Mouse (Mus musculus): Measurements from ENCODE around the gene Glod4.

Glod4 gene

DNA sequence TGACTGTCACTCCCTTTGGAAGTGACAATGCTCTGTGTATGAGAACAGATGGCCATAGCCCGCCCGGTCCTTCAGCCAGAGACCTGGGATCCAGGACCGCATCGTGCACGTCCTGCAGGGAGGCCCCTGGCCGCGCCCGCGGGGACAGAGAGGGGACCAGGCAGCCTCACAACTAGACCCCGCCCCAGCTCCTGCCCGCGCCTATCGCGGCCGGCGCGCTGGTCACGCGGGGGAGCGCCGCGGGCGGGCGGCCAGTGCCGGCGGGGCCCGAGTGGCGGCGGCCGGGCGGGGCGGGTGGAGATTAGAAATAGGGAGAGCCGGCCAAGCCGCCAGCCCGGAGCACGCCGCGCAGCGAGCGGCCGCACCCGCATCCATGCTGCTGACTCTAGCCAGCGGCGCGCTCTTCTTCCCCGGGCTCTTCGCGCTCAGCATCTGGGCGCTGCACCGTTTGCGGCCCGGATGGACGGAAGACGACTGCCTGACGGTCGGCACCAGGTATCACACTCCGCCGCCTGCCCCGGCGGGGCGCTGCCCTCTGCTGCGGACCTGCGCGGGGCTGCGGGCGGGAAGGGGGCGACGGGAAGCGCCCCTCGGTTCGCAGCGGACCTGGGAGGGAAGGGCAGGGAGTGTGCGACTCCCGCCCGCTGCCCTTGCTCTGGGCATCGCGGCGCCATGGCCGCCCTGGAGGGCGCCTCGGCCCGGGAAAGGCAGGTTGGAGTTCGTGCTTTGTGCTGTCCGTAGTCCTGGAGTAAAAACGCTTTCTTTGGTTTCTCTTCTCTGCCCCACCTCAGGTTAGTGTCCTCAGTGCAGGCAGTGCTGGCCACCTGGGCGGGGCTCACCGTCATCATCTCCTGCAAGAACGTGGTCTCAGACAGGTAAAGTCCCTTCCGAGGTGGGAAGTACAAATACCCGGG, 41.5 kb downstream of the Glod4 start:
- no peak for DNase-seq (ENCODE audit: low read depth)

DNA sequence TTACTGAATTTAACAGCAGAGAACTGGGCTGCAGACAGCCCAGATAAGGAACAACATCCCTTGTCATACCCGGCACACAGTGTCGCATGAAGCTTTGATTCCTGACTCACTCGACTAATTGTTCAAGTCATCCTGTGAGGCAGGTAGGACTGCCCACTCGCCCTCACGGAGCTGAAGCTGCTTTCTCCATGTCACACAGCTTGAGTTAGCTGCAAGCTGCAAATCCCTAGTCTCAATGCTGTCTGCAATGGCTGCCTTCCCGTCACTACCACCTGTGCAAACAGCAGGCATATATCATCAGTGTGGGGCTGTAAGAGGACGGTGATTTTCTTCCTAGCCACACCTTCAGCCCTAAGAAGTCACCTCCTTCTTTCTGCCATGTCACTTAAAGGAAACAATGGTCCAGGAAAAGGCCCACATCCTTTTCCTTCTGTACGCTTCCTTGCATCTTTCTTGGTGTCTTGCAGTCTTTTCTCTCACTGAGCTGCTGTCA, 46.5 kb downstream of the Glod4 start:
- no peak for DNase-seq (ENCODE audit: low read depth)

GRCm38 (mm10) chr11:76196275-76196976, 47.1 kb downstream of the Glod4 start:
- no peak for DNase-seq (ENCODE audit: low read depth)

DNA sequence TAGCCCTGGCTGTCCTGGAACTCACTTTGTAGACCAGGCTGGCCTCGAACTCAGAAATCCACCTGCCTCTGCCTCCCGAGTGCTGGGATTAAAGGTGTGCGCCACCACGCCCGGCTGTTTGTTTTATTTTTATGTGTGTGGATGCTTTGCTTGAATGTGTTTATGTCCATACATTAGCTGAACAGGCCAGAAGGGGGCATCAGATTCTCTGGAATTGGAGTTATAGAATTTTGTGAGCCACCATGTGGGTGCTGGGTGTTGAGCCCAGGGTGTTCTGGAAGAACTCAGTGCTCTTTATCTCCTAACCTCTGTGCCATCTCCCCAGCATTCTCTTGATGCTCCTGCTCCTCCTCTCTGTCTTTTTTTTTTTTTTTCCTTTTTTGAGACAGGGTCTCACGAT, 56.6 kb downstream of the Glod4 start:
- no peak for DNase-seq (ENCODE audit: low read depth)

GRCm38 (mm10) chr11:76183745-76184144, 59.8 kb downstream of the Glod4 start:
- no peak for DNase-seq (ENCODE audit: low read depth)

GRCm38 (mm10) chr11:76180146-76180540, 63.4 kb downstream of the Glod4 start:
- no peak for DNase-seq (ENCODE audit: low read depth)

GRCm38 (mm10) chr11:76179495-76180145, 63.9 kb downstream of the Glod4 start, which contains the start of the genes Vps53 and Fam57a:
Gene Vps53, minus strand, starts transcription at chr11:76179647.
Gene Fam57a, plus strand, starts transcription at chr11:76179671.
- no peak for DNase-seq (ENCODE audit: low read depth)

GRCm38 (mm10) chr11:76178726-76179494, 64.6 kb downstream of the Glod4 start:
- DNase-seq (ENCODE audit: low read depth) = no peak

DNA sequence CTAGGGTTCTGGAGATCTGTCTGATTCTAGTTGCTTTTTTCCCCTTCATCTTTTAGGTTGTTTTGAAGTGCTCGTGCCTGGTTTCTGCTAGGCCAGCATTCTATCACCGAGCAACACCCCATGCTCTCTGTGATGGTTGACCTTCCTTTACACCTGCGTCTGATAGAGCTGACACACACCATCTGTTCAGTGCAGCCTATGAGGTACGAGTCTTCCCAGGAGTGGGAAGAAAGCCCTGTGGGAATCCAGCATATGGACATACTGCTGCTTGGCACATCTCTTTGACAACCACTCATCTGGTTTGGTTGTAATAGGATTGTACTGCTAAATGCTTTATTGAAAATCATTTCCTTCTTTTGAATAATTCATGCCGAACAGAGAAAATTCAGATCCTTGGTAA, 73.3 kb downstream of the Glod4 start:
- DNase-seq (ENCODE audit: low read depth) = no peak

GRCm38 (mm10) chr11:76168976-76169375, 74.5 kb downstream of the Glod4 start:
- no peak for DNase-seq (ENCODE audit: low read depth)

- DNase-seq (ENCODE audit: low read depth) = no peak
Observed at GRCm38 (mm10) chr11:76167079-76167765, 76.3 kb downstream of the Glod4 start.

DNA sequence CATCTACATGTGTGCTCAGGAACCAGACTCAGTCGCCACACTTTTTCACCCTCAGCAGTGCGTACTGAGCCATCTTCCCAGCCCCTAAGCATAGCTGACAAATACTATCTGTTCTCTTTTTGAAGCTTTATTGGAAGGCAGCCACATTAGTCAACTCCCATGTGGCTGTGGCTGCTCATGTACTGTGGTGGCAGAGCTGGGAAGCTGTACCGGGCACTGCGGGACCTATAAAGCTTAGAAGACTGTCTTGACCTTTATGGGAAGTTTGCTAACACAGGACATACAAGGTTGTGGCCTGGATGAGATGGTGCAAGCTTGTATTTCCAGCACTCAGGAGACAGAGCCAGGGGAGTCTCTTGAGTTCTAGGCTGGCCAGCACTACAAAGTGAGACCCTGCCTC, 76.9 kb downstream of the Glod4 start:
- DNase-seq (ENCODE audit: low read depth) = no peak

GRCm38 (mm10) chr11:76160251-76160650, 83.3 kb downstream of the Glod4 start:
- no peak for DNase-seq (ENCODE audit: low read depth)

GRCm38 (mm10) chr11:76158375-76158774, 85.2 kb downstream of the Glod4 start:
- no peak for DNase-seq (ENCODE audit: low read depth)

- peak; percentile 72 for DNase-seq (ENCODE audit: low read depth)
Observed at GRCm38 (mm10) chr11:76154861-76155260, 88.7 kb downstream of the Glod4 start.

DNA sequence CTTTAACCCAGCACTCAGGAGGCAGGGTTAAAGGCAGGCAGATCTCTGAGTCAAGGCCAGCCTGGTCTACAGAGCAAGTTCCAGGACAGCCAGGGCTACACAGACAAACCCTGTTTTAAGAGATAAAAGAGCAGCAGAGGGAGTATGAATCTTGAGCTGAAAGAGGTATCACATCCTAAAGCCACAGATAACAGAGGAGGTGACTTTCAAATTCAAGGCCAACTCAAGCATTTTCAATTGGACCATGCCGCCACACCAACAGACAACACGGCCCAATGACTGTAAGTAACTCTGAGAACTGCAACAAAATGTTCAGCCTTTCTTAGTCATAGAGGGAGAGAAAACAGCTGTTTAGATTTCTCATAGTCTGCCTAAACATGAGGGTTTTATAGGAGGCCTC, 89.3 kb downstream of the Glod4 start:
- DNase-seq (ENCODE audit: low read depth) = no peak

DNA sequence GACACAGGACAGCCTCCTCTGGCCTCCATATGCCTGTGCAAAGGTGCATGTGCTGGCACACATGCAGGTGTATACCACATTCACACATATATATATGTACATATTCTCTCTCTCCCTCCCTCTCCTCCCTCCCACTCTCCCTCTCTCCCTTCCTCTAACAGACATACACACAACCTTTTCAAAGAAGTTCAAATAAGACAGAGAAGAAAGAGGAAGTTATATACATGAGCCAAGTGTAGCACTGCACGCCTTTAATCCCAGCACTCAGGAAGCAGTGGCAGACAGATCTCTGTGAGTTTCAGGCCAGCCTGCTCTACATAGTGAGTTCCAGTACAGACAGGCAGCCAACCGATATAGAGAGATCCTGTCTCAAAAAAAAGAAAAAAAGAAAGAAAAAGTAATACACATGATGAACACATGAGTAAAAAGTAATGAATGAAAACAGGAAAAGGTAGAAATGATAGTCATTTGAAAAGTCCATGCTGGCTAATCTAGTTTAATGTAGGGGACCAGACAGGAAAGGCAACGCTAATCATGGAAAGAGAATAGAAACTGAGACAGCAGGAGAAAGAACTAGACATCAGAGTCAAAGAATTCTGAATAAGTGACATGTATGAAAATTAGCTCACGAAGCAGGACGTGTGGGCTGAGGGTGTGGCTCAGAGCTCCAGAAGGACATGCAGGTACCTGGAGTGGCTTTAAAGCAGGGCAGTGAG, 90.1 kb downstream of the Glod4 start:
- DNase-seq (ENCODE audit: low read depth) = no peak

- DNase-seq (ENCODE audit: low read depth) = no peak
Observed at GRCm38 (mm10) chr11:76150980-76151379, 92.5 kb downstream of the Glod4 start.

GRCm38 (mm10) chr11:76148055-76149008, 95.2 kb downstream of the Glod4 start:
- peak; percentile 90 for DNase-seq (ENCODE audit: low read depth)
